Mouse (Mus musculus) embryonic fibroblast, embryonic 13.5 days (primary cell): Measurements from ENCODE around the gene Slc6a9.

Experiments
- CTCF ChIP-seq: IDR thresholded peaks from 2 replicates; pipeline ENCODE4 v1.5.1; 2011; ENCODE audit warnings: mild to moderate bottlenecking, control low read depth, low read length, moderate library complexity, borderline replicate concordance; ENCODE audit not compliant: insufficient read depth
- POLR2A ChIP-seq: IDR thresholded peaks from 2 replicates; pipeline ENCODE4 v1.6.1; 2011; ENCODE audit warnings: low read depth, mild to moderate bottlenecking, control low read depth, low read length, moderate library complexity

DNA sequence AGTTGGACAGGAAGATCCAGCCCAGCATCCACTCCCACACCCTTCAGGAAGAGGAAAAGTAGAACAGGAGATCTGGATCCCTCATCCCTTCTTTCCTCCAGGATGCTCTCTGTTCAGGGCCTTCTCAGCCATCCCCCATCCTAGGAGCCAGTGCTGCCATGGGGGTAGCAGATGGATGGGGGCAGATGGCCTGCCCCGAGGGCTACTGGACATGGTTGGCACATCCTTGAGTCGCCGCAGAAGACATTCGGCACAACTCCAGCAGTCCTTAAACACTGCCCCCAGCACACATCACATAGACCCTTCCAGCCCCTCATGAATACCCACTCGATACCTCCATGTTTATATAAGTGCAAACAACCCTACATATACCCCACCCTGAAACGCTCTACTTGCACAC is 61.7 kb downstream of the Slc6a9 start:
- no peak for TF ChIP-seq CTCF
- no peak for TF ChIP-seq POLR2A
